Mouse (Mus musculus) layer of hippocampus, adult 8-10 months (tissue): ENCODE results near the gene Bcl2a1b. TPM values are rescaled to one million over a fixed set of nuclear protein-coding genes. Genes with fewer than 3 reads are reported as not detected.
"Not testable (repeated sequence)": the region's sequence is repeated elsewhere in the genome, so short reads cannot be mapped to it uniquely, and the experiment has no call there.

Experiments used
- DNase-seq, 2 experiments: peaks; one replicate each; pipeline ENCODE4 v3.0.0; 2022; ENCODE audit warnings: low spot score in 2 of 2
- total RNA-seq, 4 experiments: library from RNA; stranded (reverse); gene quantifications; 2 replicates each; pipeline ENCODE4 v1.2.4; 2022

The Bcl2a1b gene
- total RNA-seq, 4 experiments from 2014 or later = 1.4 to 15.1 (median 14.9) TPM; not detected in 1

DNA sequence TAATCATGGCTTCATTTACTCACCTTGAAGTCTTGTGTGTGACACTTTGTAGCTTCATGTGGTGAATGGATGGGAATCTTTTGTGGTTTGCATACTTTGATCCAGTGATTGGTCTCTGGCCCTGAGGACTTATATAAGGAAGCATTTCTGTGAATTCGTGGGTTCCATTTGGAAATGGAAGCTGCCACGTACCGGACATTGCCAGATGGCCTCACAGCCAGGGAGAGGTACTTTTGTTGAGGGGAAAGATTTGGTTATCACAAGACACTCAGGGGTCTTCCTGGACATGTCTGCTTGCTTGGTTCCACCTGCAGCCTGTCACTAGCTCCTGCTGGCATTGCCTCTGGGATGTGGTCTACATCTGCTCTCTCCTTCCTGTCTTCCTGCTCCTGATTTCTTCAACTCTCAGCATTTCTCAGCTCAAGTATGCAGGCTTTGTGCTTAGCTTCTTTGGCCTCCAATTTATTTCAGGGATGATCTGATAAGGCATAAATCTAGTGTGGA, 41.6 kb downstream of the Bcl2a1b start:
- DNase-seq = not testable (repeated sequence)

DNA sequence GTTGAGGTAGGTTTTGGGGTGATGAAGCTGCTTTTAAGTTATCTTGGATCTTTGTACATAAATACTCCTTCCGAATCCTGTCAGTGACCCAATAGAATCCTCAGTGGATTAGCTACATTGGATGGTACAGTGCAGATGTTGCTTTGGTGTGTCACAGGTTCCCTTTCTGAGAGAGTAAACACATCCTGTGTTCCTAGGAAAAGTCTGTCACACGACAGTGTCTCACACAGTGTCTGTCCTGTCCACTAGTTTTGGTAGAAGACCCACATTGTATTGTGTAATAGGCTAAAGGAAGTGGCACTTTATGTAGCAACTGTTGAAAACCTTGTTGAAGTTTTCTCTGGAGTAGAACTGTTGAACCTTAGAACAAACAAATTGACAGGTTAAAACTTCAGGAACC, 54.4 kb downstream of the Bcl2a1b start:
- DNase-seq = no peak

DNA sequence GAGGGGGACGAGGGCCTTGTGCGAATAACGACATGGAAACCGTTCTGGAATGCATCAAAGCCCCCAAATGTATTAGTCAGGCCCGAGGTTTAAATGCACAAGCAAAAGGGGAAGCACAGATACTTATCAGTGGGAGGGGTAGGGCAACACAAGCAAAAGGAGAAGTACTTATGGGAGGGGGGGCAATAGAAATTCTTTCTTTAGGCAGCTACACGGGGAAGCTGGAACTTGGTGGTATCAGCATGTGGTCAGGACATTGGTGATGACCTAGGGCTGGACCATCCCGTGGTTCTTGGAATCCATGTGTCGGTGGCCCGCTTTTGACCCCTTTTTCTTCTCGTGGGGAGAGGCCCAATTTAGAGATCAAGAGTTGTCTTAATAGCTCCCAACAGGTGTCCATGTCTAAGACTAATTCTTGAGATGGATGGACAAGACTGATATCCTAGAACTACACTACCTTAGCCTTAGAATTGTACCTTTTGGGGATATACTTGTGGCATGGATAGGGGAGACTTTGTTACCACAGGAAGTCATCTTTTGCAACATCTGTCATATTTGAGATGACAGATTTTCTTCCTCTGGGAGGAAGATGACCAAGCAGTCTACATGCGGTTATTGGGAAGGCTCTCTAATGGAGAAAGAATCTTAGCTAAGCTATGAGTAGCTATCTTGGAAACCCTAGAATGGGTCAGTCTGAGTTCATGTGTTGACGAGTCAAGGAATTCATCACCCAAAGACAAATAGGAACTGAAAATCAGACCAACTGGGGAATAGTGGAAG, 57.7 kb downstream of the Bcl2a1b start:
- no peak for DNase-seq

Other genes with a start within 250 kb of the Bcl2a1b start
- 1 to 10 TPM in 2 of 4 experiments, under 1 TPM in 1, not detected in 1; 0.68 to 3.9 (median 1.3) TPM for gene Bcl2a1a, start 242.3 kb upstream of the Bcl2a1b start, total RNA-seq
- gene Trim43b, start 106.4 kb upstream of the Bcl2a1b start, total RNA-seq = under 1 TPM in 1 of 4 experiments, not detected in 3; 0.36 TPM
- under 1 TPM in 1 of 4 experiments, not detected in 3; 0.87 TPM for gene Gm29094, start 170 bp downstream of the Bcl2a1b start, total RNA-seq
- 10 to 100 TPM; 35.1 to 45.4 (median 42.6) TPM for gene Mthfs, start 11.5 kb downstream of the Bcl2a1b start, total RNA-seq